Mouse (Mus musculus): Measurements from ENCODE around the gene Ano2.

The Ano2 gene

DNA sequence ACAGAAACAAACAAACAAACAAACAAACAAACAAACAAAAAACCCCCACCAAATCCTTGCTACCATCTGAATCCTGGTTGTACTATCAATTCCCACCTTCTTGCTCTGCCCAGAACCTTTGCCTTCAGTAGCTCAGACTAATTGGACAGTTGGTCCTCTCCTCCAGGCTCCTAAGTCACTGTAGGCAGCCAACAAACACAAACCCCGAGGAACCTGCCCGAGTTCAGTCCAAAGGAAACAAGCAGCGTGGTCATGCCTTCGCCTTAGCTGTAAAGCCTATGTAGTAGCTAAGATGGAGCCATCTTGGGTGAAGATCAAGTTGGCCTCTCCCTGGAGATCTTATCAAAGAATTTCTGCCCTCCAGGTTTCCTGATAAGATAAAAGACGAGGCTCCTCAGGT is 362.9 kb downstream of the Ano2 start:
- no peak for DNase-seq (ENCODE audit: low spot score in 2 of 2)

GRCm38 (mm10) chr6:126057706-126058105 is 367.5 kb downstream of the Ano2 start:
- DNase-seq (ENCODE audit: low spot score in 2 of 2) = no peak

- DNase-seq (ENCODE audit: low spot score in 2 of 2) = no peak
Observed at GRCm38 (mm10) chr6:126080531-126080930, 390.3 kb downstream of the Ano2 start.

DNA sequence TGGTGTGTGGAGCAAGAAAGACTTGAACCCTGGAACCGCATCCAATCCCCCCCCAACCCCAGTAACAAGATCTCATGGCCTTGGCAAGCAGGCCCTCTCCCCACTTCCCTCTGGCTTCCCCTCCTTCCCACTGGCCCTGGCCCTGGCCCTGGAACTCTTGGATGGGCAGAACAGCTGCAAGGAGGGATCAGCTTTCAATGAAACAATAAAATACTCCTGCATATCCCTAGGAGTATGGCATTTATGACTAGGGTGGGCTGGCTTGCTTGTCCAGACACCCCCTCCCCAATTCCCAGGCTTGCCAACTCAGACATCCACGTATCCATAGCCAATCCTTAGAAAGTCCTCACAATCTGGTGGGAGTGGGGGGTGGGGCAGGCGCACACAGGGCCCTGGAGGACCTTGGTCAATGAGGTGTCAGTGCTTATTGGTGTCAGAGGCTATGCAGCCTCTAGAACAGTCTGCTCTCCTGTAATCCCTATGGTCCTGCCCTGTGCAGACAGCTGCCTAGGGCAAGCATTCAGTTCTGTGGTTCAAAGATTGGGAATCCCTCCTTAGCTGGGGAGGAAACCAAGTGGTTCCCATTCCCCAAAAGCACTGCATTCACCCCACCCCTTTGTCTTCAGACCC is 396.2 kb downstream of the Ano2 start:
- no peak for DNase-seq (ENCODE audit: low spot score in 2 of 2)

GRCm38 (mm10) chr6:126088489-126089265 is 398.5 kb downstream of the Ano2 start:
- DNase-seq (ENCODE audit: low spot score in 2 of 2) = no peak

Data from spleen, postnatal 14 days (tissue).